Mouse (Mus musculus) left cerebral cortex, postnatal 36 days (tissue): ENCODE data around the gene Ctc1. TPM values are rescaled to one million over a fixed set of nuclear protein-coding genes. Genes with fewer than 3 reads are reported as not detected.
"Not testable (repeated sequence)": the region's sequence is repeated elsewhere in the genome, so short reads cannot be mapped to it uniquely, and the experiment has no call there.

Experiments used
- DNase-seq, 2 experiments: peaks; one replicate each; pipeline ENCODE4 v3.0.0; 2021 to 2022; ENCODE audit warnings: low spot score in 2 of 2, mixed read lengths in 1 of 2
- intact Hi-C: fragments of 180-260 bp; cut with DNase I; formaldehyde crosslinking; loops from one replicate; pipeline ENCODE4 v1.15.1; 2025
- total RNA-seq, 2 experiments: library from RNA; stranded (reverse); gene quantifications; 2 replicates each; pipeline ENCODE4 v1.2.3; 2021

Gene Ctc1
- total RNA-seq, result 10 to 100 TPM; 38.1 to 40.5 TPM

DNA sequence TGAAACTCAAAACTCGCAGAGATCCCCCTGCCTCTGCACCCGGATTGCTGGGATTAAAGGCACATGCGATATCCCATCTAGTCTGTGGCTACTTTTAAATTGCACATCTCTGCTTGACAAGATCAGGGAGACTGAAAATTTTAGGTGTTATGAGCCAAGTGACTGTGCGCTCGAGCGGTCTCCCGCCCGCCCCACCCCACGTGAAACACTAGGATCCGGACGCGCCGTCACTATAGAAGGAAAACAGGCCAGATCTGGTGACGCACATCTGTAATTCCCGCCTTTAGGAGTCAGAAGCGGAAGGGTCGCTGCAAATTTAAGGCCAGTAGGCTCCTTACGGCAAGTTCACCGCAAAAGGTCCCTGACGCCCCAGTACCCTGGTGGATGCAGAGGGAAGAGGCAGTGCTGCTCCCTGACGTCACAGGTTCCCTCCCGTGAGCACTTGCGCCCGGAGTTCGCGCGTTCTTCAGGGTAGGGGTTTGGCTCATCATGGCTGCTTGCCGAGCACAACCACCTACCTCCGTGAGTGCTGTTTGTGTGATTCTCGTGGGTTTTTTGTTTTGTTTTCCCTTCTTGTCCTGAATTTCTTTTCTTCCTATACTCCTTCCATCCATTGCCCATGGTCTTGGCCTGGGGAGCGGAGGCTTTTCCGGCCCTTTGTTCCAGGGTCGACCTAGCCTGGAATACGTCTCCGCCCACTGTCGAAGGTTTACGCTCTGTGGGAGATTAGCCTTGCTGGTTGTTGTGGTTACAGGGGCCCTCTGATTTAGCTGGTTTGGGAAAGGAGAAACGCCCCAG lies at the start of gene Ctc1:
TSS of gene Ctc1 (plus strand) at position 268 of the 798 bp plus-strand sequence.
- intact Hi-C loops, result no loop called here
- peak; percentile 90 to 91 for DNase-seq

DNA sequence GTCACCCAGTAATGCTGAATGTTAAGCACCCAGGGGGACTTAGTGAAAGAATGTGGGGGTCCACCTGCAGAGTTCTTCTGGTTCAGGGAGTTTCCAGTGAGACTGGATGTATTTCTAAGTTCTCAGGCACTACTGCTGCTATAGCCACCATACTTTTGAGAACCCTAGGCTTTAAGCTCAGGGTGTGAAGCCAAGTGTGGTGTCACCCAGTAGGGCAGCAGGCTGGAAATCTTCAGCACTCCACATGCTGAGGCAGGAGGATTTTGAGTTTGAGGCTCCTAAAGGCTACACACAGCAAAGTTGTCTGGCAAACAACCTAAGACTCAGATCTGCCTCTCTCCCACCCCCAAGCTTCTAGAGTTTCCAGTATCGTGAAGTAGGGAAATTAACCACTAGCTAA lies 49.2 kb upstream of the Ctc1 start:
- intact Hi-C loops, result loop anchor here (5.0 kb wide), 1 partner anchor 64 kb away; the partner anchor contains the start of gene Rpl26

DNA sequence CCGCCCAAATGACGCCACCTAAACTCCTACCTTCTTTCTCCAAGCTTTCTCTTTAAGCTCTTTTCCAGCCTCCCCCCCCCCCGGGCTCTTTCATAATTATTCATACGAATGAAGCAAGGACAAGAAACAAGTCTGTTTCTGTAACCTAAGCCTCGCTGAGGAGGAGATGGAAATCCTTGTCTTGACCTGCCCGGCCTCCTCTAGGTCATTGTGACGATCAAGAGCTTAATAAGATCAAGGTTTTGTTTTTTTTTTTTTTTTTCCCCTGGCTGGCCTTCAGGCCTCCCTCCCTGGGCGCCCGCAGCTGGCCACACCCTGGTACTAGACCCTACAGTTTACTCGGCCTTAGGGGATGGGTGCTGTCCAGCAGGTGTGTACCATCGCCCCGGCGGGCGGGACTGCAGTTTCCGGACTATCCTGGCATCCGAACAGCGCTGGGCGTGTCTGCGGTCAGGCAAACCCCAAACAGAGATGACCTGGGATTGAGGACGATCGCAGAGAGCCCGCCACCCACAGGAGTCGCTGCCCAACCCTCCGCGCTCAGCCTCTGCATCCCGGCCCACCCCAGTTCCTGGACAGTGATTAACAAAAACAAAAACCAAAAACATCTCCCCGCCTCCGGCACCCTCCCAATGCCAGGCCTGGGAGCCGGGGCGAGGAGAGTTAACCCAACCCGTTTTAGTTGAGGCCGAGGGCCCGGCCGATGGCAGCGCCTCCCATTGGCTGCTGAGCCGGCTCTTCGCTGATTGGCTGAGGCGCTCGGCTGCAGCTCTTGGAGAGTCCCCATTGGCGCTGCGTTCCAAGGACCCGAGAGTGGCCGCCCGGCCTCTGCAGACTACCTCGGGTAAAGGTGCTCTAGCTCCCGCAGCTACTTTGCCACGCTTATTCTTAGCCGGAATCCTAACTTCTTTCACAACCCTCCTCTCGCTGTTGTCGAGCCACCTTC lies 48.1 kb upstream of the Ctc1 start, which contains the start of gene Slc25a35:
TSS of gene Slc25a35 (plus strand) at position 795 of the 946 bp plus-strand sequence.
- peak; percentile 93 for DNase-seq
- intact Hi-C loops, result loop anchor here (5.0 kb wide), 1 partner anchor 65 kb away; the partner anchor contains the start of gene Rpl26

More for the DNA sequence above, 49.2 kb upstream of the Ctc1 start:
- DNase-seq, result no peak

DNA sequence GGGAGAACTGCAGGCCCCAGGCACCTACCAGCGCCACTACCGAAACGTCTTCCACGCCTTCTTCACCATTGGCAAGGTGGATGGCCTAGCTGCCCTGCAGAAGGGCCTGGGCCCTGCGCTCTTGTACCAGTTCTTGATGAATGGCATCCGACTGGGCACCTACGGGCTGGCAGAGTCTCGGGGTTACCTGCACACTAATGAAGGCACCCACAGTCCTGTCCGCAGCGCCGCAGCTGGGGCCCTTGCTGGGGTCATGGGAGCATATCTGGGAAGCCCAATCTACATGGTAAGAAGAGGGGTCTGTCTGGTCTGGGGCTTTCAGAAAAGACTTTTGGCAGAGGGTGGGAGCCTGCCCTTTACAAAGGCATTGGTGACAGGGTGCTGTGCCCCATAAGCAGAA lies 47.0 kb upstream of the Ctc1 start:
- DNase-seq, result no peak
- intact Hi-C loops, result loop anchor here (5.0 kb wide), 1 partner anchor 66 kb away; the partner anchor contains the start of gene Rpl26

DNA sequence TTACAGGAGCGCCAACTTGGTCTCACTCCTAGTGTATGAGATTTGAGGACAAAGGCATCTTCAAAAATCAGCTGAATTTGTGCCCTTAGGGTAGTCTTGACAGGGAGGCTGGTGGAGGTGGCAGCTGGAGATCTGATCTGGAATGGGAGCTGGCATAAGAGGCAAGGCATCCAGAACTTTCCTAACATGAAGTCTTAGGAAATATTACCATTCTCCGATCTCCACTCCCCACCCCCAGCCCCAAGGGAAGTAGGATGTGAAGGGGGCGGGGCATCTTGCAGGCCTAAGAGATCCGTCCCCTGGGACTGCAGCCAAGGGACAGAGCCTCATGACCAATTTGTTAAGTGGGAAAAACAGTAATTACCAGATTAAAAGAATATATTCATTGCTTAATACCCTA lies 45.5 kb upstream of the Ctc1 start:
- intact Hi-C loops, result no loop called here
- no peak for DNase-seq

DNA sequence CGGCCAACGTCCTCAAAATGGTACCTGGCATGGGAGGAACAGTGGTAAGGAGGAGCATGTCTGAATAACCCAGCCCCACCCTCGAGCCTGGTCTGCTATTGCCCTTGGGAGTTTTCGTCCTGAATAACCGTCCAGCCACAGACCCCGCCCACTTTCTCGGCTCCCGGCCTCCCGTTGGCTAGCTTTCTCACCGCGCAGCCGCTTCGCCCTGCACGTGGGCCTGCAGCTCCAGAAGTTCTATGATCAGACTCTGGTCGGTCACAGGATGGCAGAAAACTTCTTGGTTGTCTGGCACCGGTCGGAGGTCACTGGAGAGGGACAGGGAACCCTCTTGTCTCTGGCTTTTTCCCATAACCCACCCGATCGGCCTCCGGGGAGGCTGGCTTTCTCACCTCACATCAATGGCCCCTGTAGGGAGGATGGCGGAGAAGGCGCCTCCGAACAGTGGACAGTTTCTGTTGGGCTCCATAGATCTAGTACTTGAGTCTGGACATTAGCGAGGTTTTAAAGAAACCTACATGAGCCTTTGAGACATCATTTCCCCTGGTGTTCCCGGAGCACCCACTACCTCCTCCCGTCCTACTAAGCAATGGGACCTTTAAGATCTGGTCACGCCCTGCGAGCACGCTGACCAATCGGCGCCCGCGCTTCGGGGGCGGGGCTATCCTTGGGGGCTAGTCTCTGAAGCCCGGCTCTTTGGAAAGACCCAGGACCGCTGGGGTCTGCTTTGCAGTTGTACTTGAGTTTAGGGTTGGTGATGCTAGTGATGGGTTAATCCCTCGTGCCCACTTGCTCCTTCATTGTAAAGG lies 42.3 kb upstream of the Ctc1 start:
- intact Hi-C loops, result not testable (repeated sequence)
- DNase-seq, result peak; percentile 73 to 76

DNA sequence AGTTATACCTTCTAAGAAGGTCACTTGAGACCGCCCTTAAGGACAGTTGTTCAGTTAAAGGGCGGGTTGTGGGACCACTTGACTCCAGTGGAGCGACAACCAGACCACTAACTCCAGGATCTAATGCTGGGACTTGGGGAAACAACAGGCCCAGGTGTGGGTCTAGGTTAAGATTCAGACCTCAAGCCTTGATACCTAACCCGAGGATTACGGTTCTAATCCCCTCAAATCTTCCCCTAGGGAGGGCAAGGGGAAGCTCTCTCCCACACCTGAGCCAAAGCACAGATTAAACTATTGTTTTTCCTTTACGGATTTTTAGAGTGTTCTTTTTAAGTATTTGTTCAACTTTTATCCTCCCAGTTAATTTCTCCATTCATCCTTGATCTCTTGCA lies 41.7 kb upstream of the Ctc1 start:
- DNase-seq, result no peak
- intact Hi-C loops, result no loop called here

DNA sequence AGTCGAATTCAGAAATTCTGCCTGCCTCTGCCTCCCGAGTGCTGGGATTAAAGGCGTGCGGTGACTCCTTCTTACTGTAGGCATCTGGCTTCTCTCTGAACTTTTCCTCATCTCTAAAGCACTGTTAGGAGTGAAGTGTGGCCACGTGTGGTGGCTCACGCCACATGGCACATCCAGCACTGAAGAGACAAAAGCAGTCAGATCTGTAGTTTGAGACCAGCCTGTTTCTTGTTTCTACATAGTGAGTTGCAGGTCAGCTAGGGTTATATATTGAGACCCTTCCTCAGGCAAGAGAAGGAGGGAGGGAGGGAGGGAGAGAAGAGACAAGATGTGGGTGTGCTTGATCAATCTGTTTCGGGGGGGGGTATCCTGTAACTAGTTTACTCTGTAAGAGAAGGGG lies 40.6 kb upstream of the Ctc1 start, which contains the start of gene Rangrf:
TSS of gene Rangrf (minus strand) at position 101 of the 400 bp plus-strand sequence.
- DNase-seq, result no peak
- intact Hi-C loops, result no loop called here

DNA sequence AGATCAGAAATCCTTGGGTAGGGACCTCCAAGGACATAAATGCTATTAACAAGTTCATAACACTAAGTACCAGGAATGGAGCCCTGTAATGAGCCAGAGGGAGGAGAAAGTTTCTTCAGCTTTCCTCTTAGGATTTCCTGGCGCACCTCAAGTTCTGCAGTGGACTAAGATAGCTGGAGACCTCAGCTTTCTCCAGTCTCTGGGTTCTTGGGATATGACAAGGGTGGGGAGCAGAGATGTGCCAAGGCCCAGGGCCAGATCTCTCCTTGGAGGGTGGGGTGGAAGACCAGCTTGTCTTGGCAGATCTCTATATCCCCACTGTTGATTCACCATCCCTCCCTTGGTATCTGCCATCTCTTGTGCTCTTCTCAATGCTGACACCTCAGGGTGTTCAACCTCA lies 40.1 kb upstream of the Ctc1 start:
- intact Hi-C loops, result no loop called here

DNA sequence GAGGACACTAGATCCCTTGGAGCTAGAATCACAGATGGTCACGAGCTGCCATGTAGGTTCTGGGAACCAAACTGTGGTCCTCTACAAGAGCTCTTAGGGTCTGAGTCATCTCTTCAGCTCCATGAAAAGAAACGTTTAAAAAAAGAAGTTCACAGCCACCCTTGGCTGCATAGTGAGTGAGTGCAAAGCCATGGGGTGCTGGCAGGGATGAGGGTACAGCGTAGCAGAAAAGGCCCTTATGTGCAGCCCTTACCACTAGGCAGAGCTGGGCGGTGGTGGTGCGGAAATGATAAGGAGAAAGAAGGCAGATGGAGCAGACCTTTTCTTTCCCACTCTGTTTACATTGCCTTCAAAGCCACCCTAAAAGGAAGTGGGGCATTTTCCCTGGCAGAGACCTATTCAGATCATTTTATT lies 36.4 kb upstream of the Ctc1 start:
- intact Hi-C loops, result no loop called here

More for the DNA sequence above, 40.1 kb upstream of the Ctc1 start:
- no peak for DNase-seq

DNA sequence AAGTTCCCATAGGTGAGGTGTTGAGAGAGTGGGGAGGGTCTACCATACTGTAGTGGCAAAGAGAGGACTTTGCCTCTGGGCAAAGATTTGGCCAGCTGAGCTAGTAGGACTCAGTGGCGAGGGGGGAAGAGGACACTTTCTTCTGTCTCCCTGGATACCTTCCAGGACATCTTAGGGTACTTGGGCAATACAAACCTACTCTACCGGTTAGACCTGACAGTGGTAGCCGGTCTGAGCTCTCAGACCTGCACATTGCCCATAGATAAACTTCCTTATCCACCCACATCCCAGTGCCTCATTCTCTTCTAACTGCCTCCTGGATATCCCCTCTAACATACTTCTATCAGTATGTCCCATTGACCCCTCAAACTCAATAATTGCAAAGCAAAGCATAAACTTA lies 34.8 kb upstream of the Ctc1 start:
- intact Hi-C loops, result no loop called here
- DNase-seq, result no peak

More for the DNA sequence above, 36.4 kb upstream of the Ctc1 start:
- DNase-seq, result peak in 1 of 2 experiments; percentile 38

DNA sequence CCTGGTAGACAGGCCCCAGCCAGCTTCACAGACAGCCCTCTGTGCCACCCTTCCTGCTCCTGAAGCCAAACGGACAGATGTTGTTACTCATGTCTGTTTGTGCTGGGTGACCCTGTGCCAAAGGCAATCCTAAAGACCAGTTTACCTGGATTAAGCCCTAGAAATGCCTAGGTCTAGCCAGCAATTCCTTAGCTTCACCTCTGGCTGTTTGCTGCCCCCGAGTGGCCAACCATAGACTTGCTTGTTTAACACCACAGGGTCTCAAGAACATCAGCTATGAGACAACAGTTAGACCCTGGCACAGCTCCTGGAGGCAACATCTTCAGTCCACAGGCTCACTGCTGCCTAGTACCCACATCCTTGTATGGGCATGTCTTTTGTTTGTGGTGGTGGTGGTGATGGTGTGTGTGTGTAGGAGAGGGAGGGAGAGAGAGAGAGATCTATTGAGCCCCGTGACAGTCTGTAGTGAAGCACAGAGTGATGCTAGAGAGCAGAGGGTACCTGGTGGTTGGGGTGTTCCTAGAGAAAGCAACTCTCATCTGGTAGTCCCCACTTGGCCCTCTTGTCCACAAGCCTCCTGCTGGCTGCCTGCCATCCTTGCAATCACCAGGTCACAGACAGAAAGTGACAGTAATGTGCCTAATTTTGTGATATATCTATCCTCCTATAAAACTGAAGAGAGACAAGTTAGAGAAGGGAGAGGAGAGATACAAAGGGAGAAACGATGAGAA lies 32.9 kb upstream of the Ctc1 start:
- DNase-seq, result peak; percentile 54 to 62
- intact Hi-C loops, result loop anchor here (2.0 kb wide), 1 partner anchor 78 kb away; no protein-coding TSS in a partner anchor

DNA sequence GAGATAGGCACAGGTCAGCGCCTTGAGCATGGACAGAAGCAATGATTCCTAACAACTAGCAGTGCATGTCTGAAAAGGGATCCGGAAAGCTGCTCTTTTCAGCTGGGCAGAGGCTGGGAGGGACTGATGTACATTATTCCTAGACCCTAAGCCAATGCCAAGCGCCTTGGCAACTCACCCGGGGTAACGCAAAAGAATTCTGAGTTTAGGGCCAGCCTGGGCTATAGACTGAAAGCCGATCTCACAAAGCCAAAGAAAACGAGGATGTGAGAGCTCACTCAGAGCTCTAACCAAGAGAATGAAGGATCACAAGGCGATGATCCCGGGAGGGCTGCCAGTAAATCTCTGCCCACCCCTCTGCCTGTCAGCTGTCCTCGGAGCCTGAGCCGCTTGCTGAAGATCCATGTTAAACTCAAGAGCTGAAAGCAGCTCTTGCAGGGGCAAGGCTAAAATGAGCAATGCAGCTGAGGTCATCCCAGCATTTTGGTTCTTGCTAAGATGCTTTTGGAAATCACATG lies 28.3 kb upstream of the Ctc1 start:
- intact Hi-C loops, result no loop called here
- DNase-seq, result no peak

DNA sequence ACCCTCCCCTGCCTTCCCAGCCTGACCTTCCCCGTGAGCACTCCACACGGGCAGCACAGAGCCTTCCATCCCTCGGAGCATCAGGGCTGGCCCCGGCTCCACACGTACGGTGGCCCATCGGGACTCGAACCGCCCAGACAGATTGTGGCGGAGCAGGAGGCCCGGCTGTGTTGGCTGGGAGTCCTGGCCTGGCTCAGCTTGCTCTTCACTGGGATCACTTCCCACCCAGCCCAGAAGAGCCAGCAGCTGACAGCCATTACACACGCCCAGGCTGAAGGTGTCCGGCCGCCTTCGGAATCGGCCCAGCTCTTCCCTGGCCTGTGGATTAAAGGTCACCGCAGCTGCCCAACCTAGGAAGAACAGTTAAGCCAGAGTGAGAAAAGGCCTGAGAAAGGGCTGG lies 27.4 kb upstream of the Ctc1 start:
- no peak for DNase-seq
- intact Hi-C loops, result no loop called here

DNA sequence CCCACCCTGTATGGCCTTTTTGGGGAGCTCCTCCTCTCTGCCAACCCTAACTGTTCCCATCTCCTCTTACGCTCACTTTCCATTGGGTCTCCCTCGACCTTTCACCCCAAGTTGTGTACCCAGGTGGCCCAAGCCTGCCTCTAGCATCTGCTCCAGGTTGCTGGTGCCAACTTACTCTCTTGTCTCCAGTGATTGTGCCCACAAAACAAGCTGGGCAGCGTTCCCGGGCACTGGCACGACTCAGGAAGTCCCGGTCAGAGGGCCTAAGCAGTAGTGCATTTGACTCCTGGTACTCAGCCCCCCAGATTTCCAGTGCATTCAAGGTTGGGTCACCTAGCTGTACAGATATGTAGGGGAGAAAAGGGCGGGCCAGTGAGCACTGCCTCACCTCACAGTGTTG lies 22.6 kb upstream of the Ctc1 start:
- DNase-seq, result no peak
- intact Hi-C loops, result no loop called here

DNA sequence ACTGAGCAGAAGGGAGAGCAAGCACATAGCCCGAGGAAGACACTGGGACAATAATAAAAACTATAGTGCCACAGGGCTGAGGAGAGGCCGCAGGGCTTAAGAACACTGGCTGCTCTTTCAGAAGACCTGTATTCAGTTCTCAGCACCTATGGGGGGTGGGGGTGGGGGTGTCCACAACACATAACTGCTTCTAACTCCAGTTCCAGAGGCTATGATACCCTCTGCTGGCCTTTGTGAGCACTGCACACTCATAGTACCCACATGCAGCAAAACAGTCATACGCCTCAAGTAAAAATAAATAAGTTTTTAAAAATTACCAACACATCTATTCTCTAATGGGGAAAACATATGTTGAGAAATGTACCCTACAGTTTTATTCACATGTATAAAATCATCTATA lies 21.3 kb upstream of the Ctc1 start:
- DNase-seq, result no peak
- intact Hi-C loops, result no loop called here

DNA sequence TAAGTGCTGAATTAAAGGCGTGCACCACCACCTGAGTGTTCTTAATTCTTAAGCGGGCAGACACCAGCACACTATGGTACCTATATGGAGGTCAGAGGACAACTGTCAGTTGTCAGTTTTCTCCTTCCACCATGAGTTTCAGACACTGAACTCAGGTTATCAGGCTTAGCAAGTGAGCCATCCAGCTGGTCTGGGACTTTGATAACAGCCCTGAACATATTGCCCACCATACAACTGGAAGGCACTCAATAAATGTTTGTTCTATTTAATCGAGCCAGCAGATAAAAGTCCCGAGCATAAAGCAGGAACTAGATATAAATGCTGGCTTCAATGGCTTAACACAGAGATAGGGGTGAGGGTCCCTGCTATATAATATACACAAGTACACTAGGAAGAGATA lies 18.6 kb upstream of the Ctc1 start:
- intact Hi-C loops, result no loop called here
- DNase-seq, result no peak

DNA sequence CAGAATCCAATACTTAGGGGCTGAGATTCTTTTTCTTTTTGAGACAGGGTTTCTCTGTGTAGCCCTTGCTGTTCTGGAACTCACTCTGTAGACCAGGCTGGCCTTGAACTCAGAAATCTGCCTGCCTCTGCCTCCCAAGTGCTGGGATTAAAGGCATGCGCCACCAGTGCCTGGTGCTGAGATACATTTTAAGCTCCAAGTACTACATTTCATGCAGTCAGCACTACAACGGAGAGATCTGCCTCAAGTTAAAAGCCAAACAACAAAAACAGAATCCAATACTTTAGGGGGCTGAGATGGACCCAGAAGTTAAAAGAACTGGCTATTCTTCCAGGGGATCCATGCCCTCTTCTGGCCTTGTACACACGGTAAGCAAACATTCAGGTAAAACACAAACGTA lies 12.9 kb upstream of the Ctc1 start:
- intact Hi-C loops, DNase-seq: not testable (repeated sequence)
